Mouse (Mus musculus) megakaryocyte, embryonic 14.5 days (primary cell): ENCODE data around the gene Gpi1. TPM values are rescaled to one million over a fixed set of nuclear protein-coding genes. Genes with fewer than 3 reads are reported as not detected.
"Not testable (repeated sequence)": the region's sequence is repeated elsewhere in the genome, so short reads cannot be mapped to it uniquely, and the experiment has no call there.

Experiments used
- H3K27me3 ChIP-seq: replicated peaks from 2 replicates; pipeline ENCODE3; 2012; ENCODE audit warnings: inconsistent platforms
- H3K36me3 ChIP-seq: replicated peaks from 2 replicates; pipeline ENCODE3; 2012; ENCODE audit warnings: low read length, inconsistent platforms, mixed read lengths
- H3K4me1 ChIP-seq: 2 replicates; pipeline ENCODE4 v1.6.1; 2012; ENCODE audit warnings: inconsistent platforms
- H3K4me3 ChIP-seq: replicated peaks from 2 replicates; pipeline ENCODE3; 2012; ENCODE audit warnings: moderate library complexity, mild to moderate bottlenecking, inconsistent platforms
- H3K9me3 ChIP-seq: 2 replicates; pipeline ENCODE4 v1.6.1; 2012; ENCODE audit warnings: inconsistent platforms
- FLI1 ChIP-seq: IDR thresholded peaks from 2 replicates; pipeline ENCODE4 v1.6.1; 2012; ENCODE audit warnings: low read length, inconsistent platforms, mixed read lengths
- GATA1 ChIP-seq: IDR thresholded peaks from 3 replicates; pipeline ENCODE4 v1.6.1; 2012; ENCODE audit warnings: mixed read lengths, low read length, inconsistent platforms, borderline replicate concordance
- polyA plus RNA-seq: library from polyadenylated mRNA; stranded (reverse); fragments of >175 nt; gene quantifications from 2 replicates; pipeline ENCODE4 v1.2.3, GENCODE M21; 2012; ENCODE audit warnings: low replicate concordance; ENCODE audit not compliant: insufficient read depth

Gene Gpi1
- polyA plus RNA-seq, 1 experiment = 3,728 TPM

GRCm38 (mm10) chr7:34216474-34216873 is 13.7 kb downstream of the Gpi1 start:
- Histone ChIP-seq H3K4me1 (peaks cover 45% of the 10 kb centered on the region), H3K4me3 (peak overlapping the region; percentile 42)

DNA sequence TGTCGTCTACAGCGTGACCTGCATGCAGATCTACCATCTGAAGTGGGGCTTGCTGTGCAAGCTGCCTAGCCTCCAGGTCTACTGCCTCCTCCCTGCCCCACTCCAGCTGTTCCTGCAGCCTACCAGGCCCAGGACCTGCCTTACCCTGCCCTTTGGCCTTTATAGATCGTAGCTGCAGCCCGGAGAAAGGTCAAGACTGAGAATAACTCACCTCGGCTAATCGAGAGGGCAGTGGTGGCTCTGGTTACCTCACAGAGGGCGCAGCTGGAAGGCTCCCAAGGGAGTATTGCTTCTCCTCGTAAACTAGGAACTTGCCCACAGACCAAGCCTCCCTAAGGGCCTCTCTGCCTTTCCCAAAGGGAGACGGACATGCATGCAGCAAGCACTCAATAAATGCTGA is 14.7 kb downstream of the Gpi1 start:
- Histone ChIP-seq H3K4me1 (peaks cover 38% of the 10 kb centered on the region), H3K36me3 (peaks cover 99% of the 10 kb centered on the region), H3K4me3 (no peak overlapping the region), H3K27me3 (no peaks in the 10 kb centered on the region), H3K9me3 (no peaks in the 10 kb centered on the region)
- TF ChIP-seq FLI1 (no peak), GATA1 (no peak)

More at GRCm38 (mm10) chr7:34216474-34216873, 13.7 kb downstream of the Gpi1 start:
- TF ChIP-seq GATA1 (no peak), FLI1 (no peak)
- Histone ChIP-seq H3K36me3 (peaks cover 99% of the 10 kb centered on the region), H3K27me3 (no peaks in the 10 kb centered on the region), H3K9me3 (no peaks in the 10 kb centered on the region)

GRCm38 (mm10) chr7:34214644-34215043 is 15.5 kb downstream of the Gpi1 start:
- H3K36me3 ChIP-seq = peaks cover 99% of the 10 kb centered on the region
- no peaks in the 10 kb centered on the region for H3K27me3 ChIP-seq
- TF ChIP-seq FLI1 = no peak
- no peak for TF ChIP-seq GATA1
- H3K4me3 ChIP-seq = no peak overlapping the region
- H3K4me1 ChIP-seq = peaks cover 38% of the 10 kb centered on the region
- H3K9me3 ChIP-seq = no peaks in the 10 kb centered on the region

- Histone ChIP-seq H3K36me3 (peaks cover 99% of the 10 kb centered on the region), H3K4me1 (peaks cover 34% of the 10 kb centered on the region), H3K27me3 (no peaks in the 10 kb centered on the region), H3K4me3 (no peak overlapping the region), H3K9me3 (no peaks in the 10 kb centered on the region)
- no peak for TF ChIP-seq FLI1
- TF ChIP-seq GATA1 = no peak
Measured at GRCm38 (mm10) chr7:34213281-34213680, 16.9 kb downstream of the Gpi1 start.

- H3K9me3 ChIP-seq = no peaks in the 10 kb centered on the region
- H3K27me3 ChIP-seq = no peaks in the 10 kb centered on the region
- TF ChIP-seq FLI1 = no peak
- TF ChIP-seq GATA1 = no peak
- peaks cover 3% of the 10 kb centered on the region; the same call in 1 of the 2 replicates for H3K4me1 ChIP-seq
- peaks cover 100% of the 10 kb centered on the region for H3K36me3 ChIP-seq
- H3K4me3 ChIP-seq = no peak overlapping the region
Measured at GRCm38 (mm10) chr7:34208027-34208745, 21.9 kb downstream of the Gpi1 start.

DNA sequence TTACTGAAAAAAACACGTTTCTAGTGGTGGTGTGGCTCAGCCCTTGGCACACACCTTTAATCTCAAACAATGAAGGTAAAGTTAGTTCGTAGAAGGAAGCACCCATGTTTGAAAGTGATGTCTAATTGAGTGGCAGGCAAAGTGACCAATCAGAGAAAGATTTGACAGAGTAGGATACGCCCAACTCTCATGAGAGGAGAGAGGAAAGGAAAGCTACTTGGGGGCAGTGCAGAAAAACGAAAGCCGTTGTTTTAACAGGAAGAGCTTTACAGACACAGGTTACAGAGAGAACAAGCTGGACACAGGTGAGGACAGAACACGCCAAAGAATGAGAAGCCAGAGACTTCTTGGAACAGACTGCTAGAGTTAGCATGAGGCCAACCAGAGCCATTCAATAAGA is 23.8 kb downstream of the Gpi1 start:
- Histone ChIP-seq H3K9me3 (no peaks in the 10 kb centered on the region), H3K27me3 (no peaks in the 10 kb centered on the region), H3K36me3 (peaks cover 98% of the 10 kb centered on the region), H3K4me3 (no peak overlapping the region), H3K4me1 (peaks cover 2% of the 10 kb centered on the region; the same call in 1 of the 2 replicates)
- TF ChIP-seq GATA1 (no peak), FLI1 (no peak)

DNA sequence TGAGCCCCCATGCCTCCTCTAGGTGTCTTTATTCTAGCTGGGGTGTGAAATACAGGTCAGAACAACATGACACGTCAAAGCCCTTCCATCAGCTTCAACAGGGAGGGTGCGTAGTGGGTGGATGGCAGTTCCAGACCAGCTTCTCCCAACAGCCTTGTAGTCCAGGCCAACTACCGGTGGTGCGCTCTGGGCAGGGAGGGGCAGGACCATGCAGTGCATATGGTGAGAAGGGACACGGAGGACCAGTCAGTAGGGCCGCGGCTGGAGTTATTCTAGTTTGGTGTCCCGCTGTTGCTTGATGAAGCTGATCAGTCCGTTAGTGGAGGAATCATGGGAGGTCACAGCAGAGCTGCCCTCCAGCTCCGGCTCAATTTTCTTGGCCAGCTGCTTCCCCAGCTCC is 28.0 kb downstream of the Gpi1 start:
- H3K4me3 ChIP-seq, H3K4me1 ChIP-seq, H3K9me3 ChIP-seq, H3K27me3 ChIP-seq: not testable (repeated sequence)
- H3K36me3 ChIP-seq = peaks cover 67% of the 10 kb centered on the region

DNA sequence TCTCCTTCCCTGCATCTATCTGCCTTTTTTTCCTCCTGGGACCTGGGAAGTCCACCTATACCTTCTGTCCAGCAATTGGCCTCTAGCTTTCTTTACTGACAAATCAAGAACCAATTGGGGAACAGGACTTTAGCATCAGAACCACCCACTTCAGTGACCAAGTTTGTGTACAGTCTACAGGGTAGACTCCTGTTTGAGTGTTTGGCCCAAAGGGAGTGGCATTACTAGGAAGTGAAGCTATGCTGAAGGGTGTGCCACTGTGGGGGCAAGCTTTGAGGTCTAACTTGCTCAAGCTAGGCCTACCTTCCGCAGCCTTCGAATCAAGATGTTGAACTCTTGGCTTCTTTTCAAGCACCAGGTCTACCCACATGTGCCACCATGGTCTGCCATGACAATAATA is 29.3 kb downstream of the Gpi1 start:
- H3K4me3 ChIP-seq = no peak overlapping the region
- no peaks in the 10 kb centered on the region for H3K9me3 ChIP-seq
- TF ChIP-seq FLI1 (no peak), GATA1 (no peak)
- H3K36me3 ChIP-seq = peaks cover 54% of the 10 kb centered on the region
- no peaks in the 10 kb centered on the region for H3K27me3 ChIP-seq
- peaks cover 12% of the 10 kb centered on the region for H3K4me1 ChIP-seq

DNA sequence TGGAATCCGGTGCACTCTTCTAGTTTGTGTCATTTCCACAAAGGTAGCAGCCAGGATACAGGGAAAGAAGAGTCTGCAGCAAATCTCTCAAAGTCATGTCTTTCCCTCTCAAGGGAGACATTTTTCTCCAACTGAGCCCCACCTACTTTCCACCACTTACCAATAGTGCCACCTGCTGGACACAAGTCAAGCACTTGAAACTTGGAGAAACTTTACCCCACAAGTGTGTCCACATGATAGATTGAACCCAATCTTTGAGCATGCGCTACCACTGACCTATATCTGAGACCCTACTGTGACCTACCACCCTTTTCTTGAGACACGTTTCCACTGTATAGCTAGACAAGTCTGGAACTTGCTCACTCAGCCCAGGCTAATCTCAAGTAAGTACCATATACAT is 31.8 kb downstream of the Gpi1 start:
- no peak overlapping the region for H3K4me3 ChIP-seq
- H3K9me3 ChIP-seq = no peaks in the 10 kb centered on the region
- TF ChIP-seq GATA1 = no peak
- no peak for TF ChIP-seq FLI1
- peaks cover 40% of the 10 kb centered on the region for H3K36me3 ChIP-seq
- no peaks in the 10 kb centered on the region for H3K27me3 ChIP-seq
- H3K4me1 ChIP-seq = peaks cover 23% of the 10 kb centered on the region

DNA sequence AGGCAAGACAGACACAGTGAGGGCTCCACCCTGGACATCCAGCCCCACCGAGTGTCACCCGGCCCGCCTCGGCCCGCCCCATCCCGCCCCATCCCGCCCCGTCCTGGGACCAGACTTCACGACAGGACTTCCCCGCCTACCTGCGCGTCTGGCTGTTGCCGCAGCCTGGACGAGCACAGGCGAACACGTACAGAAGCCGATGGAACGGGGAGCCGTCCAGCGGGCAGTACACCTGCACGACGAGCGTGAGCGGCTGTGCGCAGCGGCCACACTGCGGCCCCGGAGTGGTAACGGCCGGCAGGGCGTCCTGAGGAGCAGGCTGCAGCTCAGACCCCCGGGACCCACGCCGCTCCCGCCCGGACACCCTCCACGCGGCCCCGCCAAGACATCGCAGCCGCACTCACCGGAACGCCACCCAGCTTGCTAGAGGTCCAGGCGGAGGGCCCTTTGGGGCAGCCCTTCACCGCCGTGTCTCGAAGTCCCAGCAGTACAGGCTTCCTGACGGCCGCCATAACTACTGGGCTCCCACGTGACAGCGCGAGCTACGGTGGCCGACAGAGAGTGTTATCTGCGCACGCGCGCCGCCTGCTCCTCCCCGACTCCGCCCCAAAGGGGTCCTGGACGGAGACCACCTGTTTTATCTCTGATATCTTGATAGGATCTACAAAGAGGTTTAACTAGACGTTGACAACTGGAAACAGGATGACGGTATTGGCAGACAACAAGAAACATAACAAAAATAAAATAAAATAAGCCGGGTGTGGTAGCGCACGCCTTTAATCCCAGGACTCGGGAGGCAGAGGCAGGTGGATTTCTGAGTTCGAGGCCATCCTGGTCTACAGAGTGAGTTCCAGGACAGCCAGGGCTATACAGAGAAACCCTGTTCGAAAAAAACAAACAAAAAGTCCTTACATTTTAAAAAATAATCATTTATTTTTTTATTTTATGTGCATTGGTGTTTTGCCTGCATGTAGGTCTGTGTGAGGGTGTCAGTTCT is 33.7 kb downstream of the Gpi1 start, which contains the start of gene Pdcd2l:
TSS of gene Pdcd2l (minus strand) at position 530 of the 997 bp plus-strand sequence.
- Histone ChIP-seq H3K4me1 (peaks cover 28% of the 10 kb centered on the region), H3K27me3 (no peaks in the 10 kb centered on the region), H3K36me3 (peaks cover 38% of the 10 kb centered on the region), H3K9me3 (no peaks in the 10 kb centered on the region), H3K4me3 (peak within 1 kb of the TSS; percentile 100)
- TF ChIP-seq FLI1 (no peak), GATA1 (no peak)
